Mouse (Mus musculus) ES-Bruce4 (cell line): ENCODE results near the gene Gm9195.

Experiments used
- CTCF ChIP-seq: IDR thresholded peaks from one replicate; pipeline ENCODE4 v1.8.1; 2011; ENCODE audit warnings: low read depth, low read length
- EP300 ChIP-seq: IDR thresholded peaks from 2 replicates; pipeline ENCODE4 v1.6.1; 2011; ENCODE audit warnings: low read depth, low read length; ENCODE audit not compliant: insufficient read depth
- POLR2A ChIP-seq: IDR thresholded peaks from one replicate; pipeline ENCODE4 v1.8.1; 2011; ENCODE audit warnings: low read length; ENCODE audit not compliant: insufficient read depth

DNA sequence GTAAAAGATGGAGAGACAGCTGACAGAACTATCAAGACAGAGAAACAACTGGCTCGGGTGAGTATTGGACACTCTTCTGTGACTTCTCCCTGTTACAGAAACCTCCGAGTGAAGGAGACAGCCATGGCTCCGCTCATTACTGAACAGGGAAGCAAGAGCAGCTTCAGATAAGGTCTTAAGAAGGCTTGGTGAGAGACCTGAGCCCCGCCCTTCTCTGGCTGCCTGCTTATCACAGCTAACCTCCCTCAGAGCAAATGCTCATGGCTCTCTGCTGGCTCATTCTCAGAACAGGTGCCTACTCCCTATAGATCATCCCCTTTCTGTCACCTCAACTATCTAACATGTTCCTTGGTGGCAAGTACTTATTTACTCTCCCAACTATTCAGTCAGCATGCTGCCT lies 23.2 kb downstream of the Gm9195 start:
- TF ChIP-seq EP300 (no peak), CTCF (no peak), POLR2A (no peak)
